Comparison of ENCODE assay signal across 9 mouse cellular contexts in the genomic region with DNA sequence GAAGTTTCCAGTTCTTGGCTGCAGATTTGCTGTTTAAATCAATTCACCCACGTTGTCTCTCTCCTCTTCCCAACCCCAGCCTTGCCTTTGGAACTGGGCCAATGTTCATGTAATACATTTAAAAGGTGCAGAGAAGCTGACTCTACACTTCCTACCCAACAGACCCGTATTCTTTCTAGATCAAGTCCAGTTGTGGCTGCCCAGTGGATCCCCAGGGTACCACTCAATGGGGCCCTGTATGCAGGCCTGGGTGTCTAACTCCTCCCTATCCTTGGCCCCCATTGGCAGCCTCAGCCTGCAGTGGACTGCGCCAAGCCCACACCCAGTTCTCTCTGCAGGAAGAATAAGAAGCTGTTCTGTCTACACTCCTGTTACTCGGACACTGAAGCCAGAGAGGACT. TPM values are rescaled to one million over a fixed set of nuclear protein-coding genes. Genes with fewer than 3 reads are reported as not detected.
DNase-seq lines count a peak whose midpoint lies in the region; ATAC-seq lines count a peak whose summit lies in the region.
"Had no signal": no experiment of that assay in that cellular context is flagged by ENCODE, and none has a peak within 500 bp of the region (broad histone marks: within the 10 kb centered on the region; RNA-seq: fewer than 3 reads in every experiment).

A gene (plus strand): TSS at position 318 of the 400 bp plus-strand sequence.

- no peak within 1 kb of the TSS for H3K4me2 ChIP-seq in liver, embryonic 12.5 days
- H3K4me2 ChIP-seq: neural tube, embryonic 12.5 days had no signal

- no peak within 1 kb of the TSS for H3K4me3 ChIP-seq in liver, embryonic 12.5 days
- H3K4me3 ChIP-seq: neural tube, embryonic 12.5 days had no signal

- no peaks in the 10 kb centered on the region for H3K36me3 ChIP-seq in liver, embryonic 12.5 days
- H3K36me3 ChIP-seq: neural tube, embryonic 12.5 days had no signal

- no peaks in the 10 kb centered on the region for H3K9me3 ChIP-seq in liver, embryonic 12.5 days (replicated peaks)
- H3K9me3 ChIP-seq: neural tube, embryonic 12.5 days had no signal

- WGBS in liver, embryonic 12.5 days (ENCODE audit: insufficient replicate concordance), result 59% methylated on average over 4 of the region's 4 CpGs

- no peaks in the 10 kb centered on the region for H3K27me3 ChIP-seq in liver, embryonic 12.5 days (replicated peaks)
- H3K27me3 ChIP-seq: neural tube, embryonic 12.5 days had no signal

- no peak within 1 kb of the TSS for H3K27ac ChIP-seq in liver, embryonic 12.5 days
- H3K27ac ChIP-seq: neural tube, embryonic 12.5 days had no signal

- no peak for ATAC-seq in liver, embryonic 12.5 days

- H3K4me1 ChIP-seq in liver, embryonic 12.5 days, result no peaks in the 10 kb centered on the region
- H3K4me1 ChIP-seq: neural tube, embryonic 12.5 days had no signal

- peak; percentile 19 for DNase-seq in adrenal gland, adult 2 months
- DNase-seq in adrenal gland, postnatal 4 days (ENCODE audit: low spot score in 2 of 2), result no peak
- DNase-seq in left cerebral cortex, adult 18-20 months (ENCODE audit: low spot score in 2 of 2), result peak in 1 of 2 experiments; percentile 62
- DNase-seq in left cerebral cortex, adult 11 months (ENCODE audit: low spot score), result no peak
- DNase-seq in gastrocnemius, postnatal 25 days, result peak; percentile 47
- peak; percentile 37 for DNase-seq in left cerebral cortex, postnatal 4 days
- no peak for DNase-seq in thymus, postnatal 0 days (ENCODE audit: low spot score)

- H3K9ac ChIP-seq in liver, embryonic 12.5 days, result no peak within 1 kb of the TSS
- H3K9ac ChIP-seq: neural tube, embryonic 12.5 days had no signal

- intact Hi-C loops in left cerebral cortex, postnatal 4 days (cut with DNase I), result no loop called here

RNA-seq across cellular contexts. Expression of the gene that starts here (rescaled TPM):
- total RNA-seq in adrenal gland, adult 2 months (2021), result 10 to 100 TPM; 11.6 to 26.6 TPM
- polyA plus RNA-seq in adrenal gland, adult 2 months (2012; rRNA removed), result 2.0 TPM in 2 replicates
- 10 to 100 TPM in 1 of 2 experiments, 1 to 10 TPM in 1; 9.5 to 11.2 TPM for total RNA-seq in adrenal gland, postnatal 4 days (2021)
- 100 to 1,000 TPM; 157 to 173 TPM for total RNA-seq in left cerebral cortex, adult 18-20 months (2021)
- total RNA-seq in gastrocnemius, postnatal 25 days (2021), result 1 to 10 TPM; 4.3 to 6.1 TPM
- total RNA-seq in left cerebral cortex, postnatal 4 days (2021), result 1 to 10 TPM; 5.4 to 6.4 TPM
- polyA plus RNA-seq in thymus, postnatal 0 days (2015; fragmentation: Nextera tagmentation; extraction: Ambion mirVana), result 0.14 and 0.27 TPM in 2 replicates
- not detected in 2 replicates for polyA plus RNA-seq in liver, embryonic 12.5 days (2016; fragmentation: Nextera tagmentation; extraction: Ambion mirVana)

Comparison
In these comparisons a context has a peak if more than half of its experiments do, and no peak if none do; other contexts are left out.
1. RNA of the gene that starts here (total RNA-seq): 157 to 173 TPM in left cerebral cortex, adult 18-20 months; 11.6 to 26.6 TPM in adrenal gland, adult 2 months, 9.5 to 11.2 TPM in adrenal gland, postnatal 4 days, 5.4 to 6.4 TPM in left cerebral cortex, postnatal 4 days and 4.3 to 6.1 TPM in gastrocnemius, postnatal 25 days; every median in the first group is over 4 times any median in the second.
2. DNase-seq: peak in adrenal gland, adult 2 months (single experiment), gastrocnemius, postnatal 25 days (single experiment) and left cerebral cortex, postnatal 4 days (single experiment); none in adrenal gland, postnatal 4 days (0 of 2), left cerebral cortex, adult 11 months (single experiment) and thymus, postnatal 0 days (single experiment).